Mouse (Mus musculus) brain, embryonic 14.5 days (tissue): ENCODE measurements around the gene Btbd11. TPM values are rescaled to one million over a fixed set of nuclear protein-coding genes. Genes with fewer than 3 reads are reported as not detected.

Experiments used
- DNase-seq: peaks from one replicate; pipeline ENCODE4 v3.0.0-alpha.2; 2011; ENCODE audit warnings: low read depth
- CTCF ChIP-seq: fragments of 200-500 bp; IDR thresholded peaks from 2 replicates; pipeline ENCODE4 v1.5.1; 2012; ENCODE audit warnings: inconsistent platforms, mild to moderate bottlenecking, moderate library complexity, borderline replicate concordance; ENCODE audit not compliant: insufficient read depth, insufficient read length; ENCODE audit errors: extremely low read depth
- POLR2A ChIP-seq: fragments of 200-500 bp; IDR thresholded peaks from 2 replicates; pipeline ENCODE4 v1.6.1; 2012; ENCODE audit warnings: mild to moderate bottlenecking, inconsistent platforms, borderline replicate concordance; ENCODE audit not compliant: poor library complexity, insufficient read depth, insufficient read length, severe bottlenecking; ENCODE audit errors: extremely low read depth
- polyA plus RNA-seq: library from polyadenylated mRNA; depleted of rRNA; stranded (reverse); fragments of >200 nt; gene quantifications from 2 replicates; pipeline ENCODE4 v1.2.3, GENCODE M21; 2012

Gene Btbd11
- polyA plus RNA-seq, 1 experiment = 24.5 TPM

- TF ChIP-seq POLR2A = no peak
- TF ChIP-seq CTCF = no peak
- peak; percentile 62 for DNase-seq
Observed at GRCm38 (mm10) chr10:85517223-85518110, 130.9 kb downstream of the Btbd11 start.

- no peak for DNase-seq
Observed at GRCm38 (mm10) chr10:85518111-85518409, 131.4 kb downstream of the Btbd11 start.

GRCm38 (mm10) chr10:85522220-85522760, 135.7 kb downstream of the Btbd11 start:
- DNase-seq = no peak
- TF ChIP-seq CTCF = no peak
- no peak for TF ChIP-seq POLR2A

More at GRCm38 (mm10) chr10:85518111-85518409, 131.4 kb downstream of the Btbd11 start:
- TF ChIP-seq POLR2A (no peak), CTCF (no peak)

GRCm38 (mm10) chr10:85525267-85526015, 138.8 kb downstream of the Btbd11 start:
- peak; percentile 51 for DNase-seq
- TF ChIP-seq POLR2A = no peak
- TF ChIP-seq CTCF = no peak

- no peak for TF ChIP-seq POLR2A
- no peak for TF ChIP-seq CTCF
- no peak for DNase-seq
Observed at GRCm38 (mm10) chr10:85526657-85527056, 140.0 kb downstream of the Btbd11 start.

DNA sequence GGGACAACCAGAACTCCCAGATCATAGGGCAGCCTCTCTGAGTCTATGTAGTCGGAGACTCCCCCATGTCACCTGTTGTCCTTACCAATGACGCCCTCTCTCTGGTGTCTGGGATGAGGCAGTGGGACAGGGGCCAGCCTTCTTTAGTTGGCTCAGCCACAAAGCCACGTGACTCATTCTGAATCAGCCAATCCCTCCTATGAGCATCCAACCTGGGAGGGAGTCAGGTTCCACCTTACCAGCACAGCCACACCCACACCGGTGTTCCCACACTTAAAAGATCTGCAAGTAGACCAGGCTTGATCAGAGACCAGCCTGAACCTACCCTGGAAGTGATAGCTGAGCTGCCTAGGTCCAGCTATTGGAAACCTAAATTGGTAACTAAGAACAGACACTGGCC, 141.1 kb downstream of the Btbd11 start:
- no peak for TF ChIP-seq CTCF
- no peak for TF ChIP-seq POLR2A

DNA sequence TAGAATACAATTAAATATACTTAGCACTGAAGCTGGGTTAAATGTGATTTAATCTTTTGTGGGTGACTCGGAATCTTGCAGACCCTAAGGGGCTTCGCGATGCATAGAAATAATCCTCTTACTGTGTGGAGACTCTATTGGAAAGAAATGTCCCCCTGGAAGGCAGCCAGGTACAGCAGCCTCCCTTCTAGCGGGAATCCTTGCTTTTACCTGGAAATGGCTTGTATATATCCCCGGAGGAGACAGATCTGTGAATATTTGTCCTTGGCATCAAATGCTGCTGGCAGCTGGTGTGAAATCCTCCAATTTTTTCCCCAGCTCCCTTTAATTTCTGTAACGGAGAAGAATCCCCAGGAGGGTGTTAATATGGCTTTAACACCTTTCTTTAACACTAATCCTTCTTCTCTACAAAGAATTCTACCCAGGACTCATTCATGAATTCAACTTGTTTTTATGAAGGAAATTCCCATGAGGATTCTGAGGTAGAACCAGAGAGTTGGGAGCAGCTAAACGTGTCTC, 146.6 kb downstream of the Btbd11 start:
- DNase-seq = peak; percentile 84
- no peak for TF ChIP-seq POLR2A
- TF ChIP-seq CTCF = no peak

More for the DNA sequence above, 141.1 kb downstream of the Btbd11 start:
- DNase-seq = no peak

GRCm38 (mm10) chr10:85538051-85538753, 151.6 kb downstream of the Btbd11 start:
- DNase-seq = no peak
- TF ChIP-seq CTCF = no peak
- TF ChIP-seq POLR2A = no peak

- TF ChIP-seq CTCF (0 out of 2 replicates have a peak, but pooled peaks have one; percentile 9), POLR2A (no peak)
- DNase-seq = peak; percentile 76
Observed at GRCm38 (mm10) chr10:85539510-85540120, 153.0 kb downstream of the Btbd11 start.
